Mouse (Mus musculus) MN1 (cell line): Measurements from ENCODE around the gene Gm4871.
"Not testable (repeated sequence)": the region's sequence is repeated elsewhere in the genome, so short reads cannot be mapped to it uniquely, and the experiment has no call there.

ENCODE experiments used
- DNase-seq: peaks from one replicate; pipeline ENCODE4 v3.0.0-alpha.2; 2016; ENCODE audit warnings: low spot score

Gene Gm4871

DNA sequence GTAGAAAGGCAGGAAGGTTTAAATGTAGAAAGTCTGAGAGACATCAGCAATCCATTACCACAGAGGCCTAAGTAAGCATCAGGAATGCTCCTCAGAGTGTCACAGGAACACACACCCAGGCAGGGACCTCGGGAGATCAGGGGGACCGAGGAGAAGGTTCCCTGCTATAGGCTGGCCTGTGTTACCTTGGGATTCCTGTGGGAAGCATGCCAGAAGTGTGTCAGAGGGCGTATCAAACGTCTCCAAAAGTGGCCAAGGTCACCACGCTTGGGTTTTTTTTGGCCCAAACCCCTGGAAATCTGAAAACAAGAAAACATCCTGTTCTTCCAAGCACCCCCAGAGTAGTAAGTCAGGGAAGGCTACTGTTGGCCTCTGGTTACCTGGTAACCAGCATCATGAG lies at the start of gene Gm4871:
TSS of gene Gm4871 (minus strand) at position 364 of the 400 bp plus-strand sequence.
- DNase-seq, result not testable (repeated sequence)

DNA sequence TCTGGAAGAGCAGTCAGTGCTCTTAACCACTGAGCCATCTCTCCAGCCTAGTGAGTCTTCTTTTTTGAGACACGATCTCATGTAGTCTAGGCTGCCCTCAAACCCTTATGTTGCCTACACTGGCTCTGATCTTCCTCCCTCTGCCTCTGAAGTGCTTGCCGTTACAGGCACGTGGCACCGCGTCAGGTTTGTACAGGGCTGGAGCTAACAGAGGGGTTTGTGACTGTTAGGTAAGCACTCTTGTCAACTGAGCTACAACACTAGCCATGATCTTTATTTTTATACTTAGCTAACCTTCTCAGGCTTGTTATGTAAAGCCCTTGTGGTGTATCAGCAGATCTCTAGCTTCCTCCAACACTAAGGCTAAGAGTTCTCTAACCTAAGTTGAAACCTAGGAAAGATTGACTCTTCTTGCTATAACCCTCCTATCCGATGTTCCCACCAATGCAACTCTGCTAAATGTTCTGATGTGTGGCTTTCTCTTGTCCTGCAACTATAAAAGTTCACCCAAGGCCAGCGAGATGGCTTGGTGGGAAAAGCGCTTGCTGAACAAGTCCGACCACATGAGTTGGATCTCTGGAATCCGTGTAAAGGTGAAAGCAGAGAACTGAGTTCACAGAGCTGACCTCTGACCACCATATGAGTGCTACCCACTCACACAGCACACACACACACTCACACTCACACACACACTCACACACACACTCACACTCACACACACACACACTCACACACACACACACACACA lies 49.5 kb upstream of the Gm4871 start:
- no peak for DNase-seq

DNA sequence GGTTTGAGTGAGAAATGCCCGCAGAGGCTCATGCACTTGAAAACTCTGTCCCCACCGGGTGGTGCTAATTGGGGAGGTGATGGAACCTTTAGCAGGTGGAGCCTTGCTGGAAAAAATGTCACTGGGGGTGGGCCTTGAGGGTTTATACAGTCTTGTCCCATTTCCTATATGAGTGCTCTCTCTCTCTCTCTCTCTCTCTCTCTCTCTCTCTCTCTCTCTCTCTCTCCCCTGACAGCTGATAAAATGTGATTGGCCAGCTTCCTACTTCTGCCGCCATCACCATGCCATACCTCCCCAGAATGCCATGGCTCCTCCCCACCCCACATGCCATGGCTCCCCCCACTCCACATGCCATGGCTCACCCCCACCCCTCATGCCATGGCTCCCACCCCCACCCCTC lies 42.5 kb upstream of the Gm4871 start:
- DNase-seq, result no peak

DNA sequence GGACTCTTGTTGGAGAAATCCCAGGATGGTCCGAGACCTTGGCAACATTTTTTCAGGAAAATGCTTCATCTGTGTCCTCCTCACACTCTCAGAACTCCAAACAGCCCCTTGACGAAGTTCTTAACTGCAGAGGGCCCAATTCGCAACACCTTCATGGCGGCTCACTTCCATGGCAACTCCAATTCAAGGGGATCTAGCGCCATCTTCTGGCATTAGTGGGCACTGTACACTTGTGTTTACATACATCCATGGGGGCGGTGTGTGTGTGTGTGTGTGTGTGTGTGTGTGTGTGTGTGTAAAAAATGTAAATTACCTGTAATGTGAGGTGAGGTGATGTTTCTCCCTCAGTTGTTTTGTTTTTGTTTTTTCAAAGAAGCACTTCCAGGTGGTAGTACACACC lies 38.8 kb upstream of the Gm4871 start:
- no peak for DNase-seq

DNA sequence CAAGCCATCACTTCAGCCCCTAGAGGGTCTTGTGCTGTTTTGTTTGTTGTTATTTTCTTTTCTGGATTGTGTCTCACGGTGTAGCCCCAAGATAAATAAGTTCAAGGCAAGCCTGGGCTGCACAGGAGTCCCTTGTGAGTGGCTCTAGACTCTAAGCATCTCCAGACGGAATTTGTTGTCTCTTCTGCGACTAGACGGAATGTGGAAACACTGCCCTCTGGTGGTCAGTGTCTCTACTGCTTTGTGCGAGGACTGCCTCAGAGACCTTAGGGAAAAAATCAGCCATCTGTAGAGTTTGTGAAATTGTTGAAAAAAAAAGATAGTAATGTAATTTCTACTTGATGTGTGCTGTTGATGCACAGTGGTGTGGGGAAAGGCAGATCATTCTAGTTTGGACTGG lies 37.2 kb upstream of the Gm4871 start:
- DNase-seq, result peak; percentile 80

DNA sequence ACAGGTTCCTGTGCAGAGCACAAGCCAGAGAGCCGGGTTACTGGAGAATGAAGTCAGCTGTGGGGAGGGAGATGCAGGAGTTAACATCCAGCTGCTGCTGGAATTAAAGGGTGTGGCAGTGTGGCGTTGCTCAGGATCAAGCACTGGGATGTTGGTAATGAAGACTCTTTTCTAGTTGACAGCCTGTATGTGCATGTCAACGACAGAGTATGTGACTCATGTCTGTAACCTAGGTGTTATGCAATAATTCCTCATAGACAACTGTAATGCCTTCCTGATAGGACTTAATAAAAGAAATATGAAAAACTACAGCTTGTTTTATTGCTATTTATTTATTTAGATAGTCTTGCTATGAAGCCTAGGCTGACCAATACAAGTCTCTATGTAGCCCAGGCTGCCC lies 36.3 kb upstream of the Gm4871 start:
- DNase-seq, result no peak

DNA sequence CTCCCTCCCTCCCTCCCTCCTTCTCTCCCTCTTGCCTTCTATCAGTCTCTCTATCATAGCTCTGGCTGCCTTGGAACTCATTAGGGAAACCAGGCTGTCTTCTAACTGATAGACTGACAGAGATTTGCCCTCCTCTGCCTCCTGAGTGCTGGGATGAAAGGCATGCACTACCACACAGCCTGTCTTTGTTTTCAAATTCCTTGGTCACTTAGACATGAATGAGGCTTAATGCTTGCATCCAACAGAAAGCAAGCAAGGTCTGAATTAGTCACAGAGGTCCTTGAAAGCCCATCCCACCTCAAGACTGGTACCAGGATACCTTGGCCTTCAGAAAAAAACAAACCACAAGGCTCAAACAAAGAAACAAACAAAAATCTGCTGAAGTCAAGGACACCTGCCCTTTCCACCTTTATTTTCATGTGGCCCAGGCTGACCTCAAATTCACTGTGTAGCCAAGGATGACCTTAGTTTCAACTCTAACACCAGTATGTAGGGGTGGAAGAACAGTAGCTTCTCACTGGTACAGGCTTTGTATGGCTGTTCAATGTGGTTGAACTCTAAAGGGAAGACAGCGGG lies 32.3 kb upstream of the Gm4871 start:
- no peak for DNase-seq

DNA sequence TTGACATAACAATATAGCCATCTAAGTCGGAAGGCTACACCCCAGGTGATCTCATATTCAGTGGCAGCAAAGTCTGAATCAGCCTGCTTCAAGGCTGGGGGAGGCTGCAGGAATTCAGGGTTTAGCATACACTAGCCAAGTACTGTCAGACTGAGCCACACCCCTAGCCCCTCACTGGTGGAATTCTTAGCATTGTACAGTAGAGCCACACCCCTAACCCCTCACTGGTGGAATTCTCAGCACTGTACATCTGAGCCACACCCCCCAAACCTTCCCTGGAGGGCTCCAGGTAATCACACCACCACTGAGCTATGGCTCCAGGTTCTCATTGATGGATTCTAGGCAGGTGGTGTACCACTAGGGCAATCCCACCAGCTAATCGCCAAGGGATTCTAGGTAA lies 27.0 kb upstream of the Gm4871 start:
- no peak for DNase-seq

DNA sequence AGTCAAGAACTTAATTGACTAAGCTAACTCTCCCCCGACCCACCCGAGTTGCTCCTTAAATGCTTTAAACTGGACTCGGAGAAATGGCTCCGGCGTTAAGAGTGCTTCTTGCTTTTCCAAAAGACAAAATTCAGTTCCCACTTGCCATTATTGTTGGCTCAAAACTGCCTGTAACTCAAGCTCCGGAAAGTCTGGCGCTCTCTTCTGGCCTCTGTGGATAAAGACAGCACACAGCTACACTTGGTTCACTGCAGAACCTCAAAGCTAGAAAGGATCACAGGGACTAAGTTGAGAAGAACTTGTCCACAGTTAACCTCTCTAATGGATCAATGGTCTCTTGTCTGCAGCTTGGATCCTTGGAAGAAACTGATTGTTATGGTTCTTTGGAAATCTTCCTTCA lies 26.2 kb upstream of the Gm4871 start:
- DNase-seq, result no peak

DNA sequence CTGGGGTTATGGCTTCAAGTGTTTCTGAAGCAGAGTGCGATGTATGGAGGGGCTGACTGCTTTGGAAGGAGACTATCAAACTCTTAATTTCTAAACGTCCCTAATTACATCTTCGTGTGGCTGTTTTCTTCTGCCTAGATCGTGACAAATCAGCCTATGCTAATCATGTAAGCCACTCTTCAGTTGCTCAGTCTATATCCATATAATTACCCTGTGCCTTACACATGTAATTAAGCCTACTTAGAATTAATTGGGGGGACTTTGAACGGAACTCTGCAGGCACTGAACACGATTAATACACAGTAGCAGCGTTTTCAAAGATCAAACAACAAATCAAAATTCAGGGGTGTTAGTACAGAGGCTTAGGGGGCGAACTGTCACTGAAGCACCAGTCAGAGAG lies 25.4 kb upstream of the Gm4871 start:
- no peak for DNase-seq

DNA sequence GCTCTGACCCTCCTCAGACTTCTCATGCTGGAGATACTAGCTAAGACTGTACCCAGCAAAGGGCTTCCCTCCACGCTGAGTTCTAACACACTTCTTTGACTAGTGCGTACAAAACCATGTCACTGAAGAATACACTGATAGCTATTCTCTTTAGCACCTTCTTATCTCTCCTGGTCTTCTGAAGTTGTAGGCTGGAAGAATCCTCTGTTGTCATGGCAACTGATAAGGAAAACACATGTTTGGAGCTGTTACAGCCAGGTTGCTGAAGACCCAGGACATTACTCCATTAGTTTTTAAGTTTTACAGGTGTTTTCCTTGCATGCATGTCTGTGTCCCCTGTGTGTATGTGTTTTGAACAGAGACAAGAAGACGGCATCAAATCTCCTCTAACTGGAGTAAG lies 21.6 kb upstream of the Gm4871 start:
- DNase-seq, result not testable (repeated sequence)

DNA sequence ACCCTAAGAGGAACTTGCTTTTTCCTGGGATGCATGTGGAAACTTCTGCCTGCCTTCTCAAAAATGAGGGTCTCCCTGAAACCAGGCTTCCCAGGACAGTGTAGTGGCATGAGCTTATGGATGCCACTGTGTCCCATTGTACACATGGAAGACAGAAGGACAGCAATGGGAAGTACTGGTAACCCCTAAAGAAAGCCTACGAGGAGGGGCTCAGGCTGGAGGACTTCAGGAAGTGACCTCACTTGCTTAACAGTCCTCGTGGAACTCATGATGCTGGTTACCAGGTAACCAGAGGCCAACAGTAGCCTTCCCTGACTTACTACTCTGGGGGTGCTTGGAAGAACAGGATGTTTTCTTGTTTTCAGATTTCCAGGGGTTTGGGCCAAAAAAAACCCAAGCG lies 10.1 kb upstream of the Gm4871 start, which contains the start of gene 1700018F24Rik:
TSS of gene 1700018F24Rik (plus strand) at position 301 of the 400 bp plus-strand sequence.
- DNase-seq, result not testable (repeated sequence)

DNA sequence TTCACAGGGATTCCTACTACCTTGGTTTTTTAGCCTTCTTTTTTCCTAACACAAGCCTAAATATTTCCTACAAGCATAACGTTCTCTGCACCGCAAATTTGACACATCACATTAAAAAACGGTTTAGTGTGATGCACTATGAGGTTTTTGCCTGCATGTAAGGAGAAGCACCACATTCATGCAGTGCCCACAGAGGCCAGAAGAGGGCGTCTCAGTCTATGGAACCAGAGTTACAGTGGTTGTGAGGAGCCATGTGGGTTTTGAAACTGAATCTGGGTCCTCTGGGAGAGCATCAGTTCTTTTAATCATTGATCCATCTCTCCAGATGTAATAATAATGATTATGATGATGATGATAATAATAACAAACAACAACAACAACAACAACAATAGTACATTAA lies 9.1 kb upstream of the Gm4871 start:
- DNase-seq, result no peak

DNA sequence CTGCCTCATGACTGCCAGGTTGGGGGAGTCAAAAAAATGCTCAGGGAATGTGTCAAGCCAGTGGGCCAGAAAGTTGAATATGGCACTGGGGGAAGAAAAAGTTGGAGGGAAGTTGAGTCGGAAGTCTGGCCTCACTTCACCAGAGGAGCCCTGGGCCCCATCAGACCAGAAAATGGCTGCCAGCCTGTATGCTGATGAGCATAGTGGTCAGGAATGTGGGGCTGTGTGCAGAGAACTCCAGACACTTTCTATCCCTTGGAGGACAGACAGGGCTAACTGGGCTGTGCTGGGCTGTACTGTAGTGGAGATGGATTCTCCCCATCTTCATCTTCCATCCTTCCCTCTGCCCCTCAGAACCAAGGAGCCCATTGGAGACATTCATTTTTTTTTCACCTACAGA lies 2.1 kb downstream of the Gm4871 start:
- not testable (repeated sequence) for DNase-seq

DNA sequence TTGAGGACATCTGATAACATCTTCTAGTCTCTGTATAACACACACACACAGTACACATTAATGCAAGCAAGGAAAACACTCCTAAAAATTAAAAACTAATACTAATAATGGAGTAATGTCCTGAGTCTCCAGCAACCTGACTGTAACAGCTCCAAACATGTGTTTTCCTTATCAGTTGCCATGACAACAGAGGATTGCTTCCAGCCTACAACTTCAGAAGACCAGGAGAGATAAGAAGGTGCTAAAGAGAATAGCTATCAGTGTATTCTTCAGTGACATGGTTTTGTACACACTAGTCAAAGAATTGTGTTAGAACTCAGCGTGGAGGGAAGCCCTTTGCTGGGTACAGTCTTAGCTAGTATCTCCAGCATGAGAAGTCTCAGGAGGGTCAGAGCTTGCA lies 11.8 kb downstream of the Gm4871 start:
- not testable (repeated sequence) for DNase-seq

DNA sequence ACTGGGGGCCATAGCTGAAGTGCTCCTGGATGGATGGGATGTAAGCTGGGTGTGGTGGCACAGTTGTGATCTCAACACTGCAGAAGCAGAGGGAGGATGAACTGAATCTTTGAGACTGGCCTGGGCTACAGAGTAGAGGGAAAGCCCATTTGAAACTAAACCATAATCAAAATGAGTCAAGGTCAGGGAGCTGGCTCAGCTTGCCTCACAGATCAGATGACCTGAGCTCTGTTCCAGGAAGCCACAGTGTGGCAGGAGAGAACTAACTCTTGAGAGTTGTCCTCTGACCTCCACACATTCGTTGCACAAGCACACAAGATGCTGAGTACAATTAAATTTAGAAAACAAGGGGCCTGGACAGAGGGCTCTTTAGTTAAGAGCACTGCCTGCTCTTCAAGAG lies 12.3 kb downstream of the Gm4871 start:
- not testable (repeated sequence) for DNase-seq

DNA sequence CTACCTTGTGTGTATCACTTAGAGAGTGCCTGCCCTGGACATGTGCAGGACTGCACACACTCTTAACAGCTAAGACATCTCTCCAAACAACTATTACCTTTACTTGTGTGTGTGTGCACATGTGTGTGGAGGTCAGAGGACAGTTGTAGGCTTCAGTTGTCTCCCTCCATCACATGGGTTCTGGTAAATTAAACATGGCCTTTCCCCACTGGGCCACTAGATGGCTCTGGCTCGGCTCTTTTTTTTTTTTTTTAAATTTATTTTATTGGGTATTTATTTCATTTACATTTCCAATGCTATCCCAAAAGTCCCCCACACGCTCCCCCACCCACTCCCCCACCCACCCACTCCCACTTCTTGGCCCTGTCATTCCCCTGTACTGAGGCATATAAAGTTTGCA lies 15.8 kb downstream of the Gm4871 start:
- DNase-seq, result not testable (repeated sequence)

DNA sequence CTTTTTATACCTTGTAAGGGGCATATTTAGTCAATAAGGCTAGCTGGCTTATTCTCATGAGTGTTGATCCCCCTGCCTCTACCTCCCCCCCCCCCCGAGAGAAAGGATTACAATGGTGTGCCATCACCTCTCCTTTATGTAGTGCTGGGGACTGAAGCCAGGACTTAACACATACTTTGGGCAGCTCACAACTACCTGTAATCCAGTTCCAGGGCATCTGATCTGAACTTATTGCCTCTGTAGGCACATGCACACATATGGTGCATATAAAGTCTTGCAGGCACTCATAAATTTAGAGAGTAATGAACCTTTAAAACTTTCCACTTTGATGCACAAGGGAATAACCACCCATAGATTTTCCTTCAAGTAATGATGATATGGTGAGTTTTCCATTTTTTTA lies 18.3 kb downstream of the Gm4871 start:
- DNase-seq, result no peak

DNA sequence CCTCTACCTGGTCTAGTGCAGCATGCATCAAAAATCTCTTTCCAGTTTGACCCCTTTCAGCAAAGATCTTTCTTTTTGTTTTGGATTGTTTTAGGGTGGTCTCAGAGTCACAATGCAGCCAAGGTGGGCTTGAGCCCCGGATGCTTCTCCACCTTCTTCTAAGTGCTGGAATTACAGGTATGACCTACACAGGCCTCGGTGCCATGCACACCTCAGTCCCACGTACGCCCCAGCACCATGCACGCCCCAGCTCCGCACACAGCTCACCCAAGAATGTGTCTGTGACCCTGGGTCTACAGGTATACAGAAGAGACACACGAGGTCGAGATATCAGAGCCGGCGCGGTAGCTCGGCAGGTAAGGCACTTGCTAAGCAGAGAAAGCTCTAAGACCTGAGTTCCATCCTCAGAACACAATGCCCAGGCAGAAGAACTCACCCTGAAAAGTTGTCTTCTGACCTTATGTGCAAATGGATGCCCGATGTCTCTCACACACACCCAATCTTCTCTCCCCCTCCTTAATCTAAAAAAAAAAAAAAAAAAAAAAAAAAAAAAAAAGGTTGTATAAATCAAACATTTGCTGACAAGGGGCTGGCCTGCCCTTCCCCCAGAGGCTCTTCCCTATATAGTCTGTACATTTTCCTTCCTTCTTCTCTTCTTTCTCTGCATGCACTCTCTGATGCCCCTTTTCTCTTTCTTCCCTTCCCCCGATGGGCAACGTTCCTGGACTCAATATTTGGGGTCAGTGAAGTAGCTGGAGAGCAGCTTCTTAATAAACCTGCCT lies 23.5 kb downstream of the Gm4871 start:
- DNase-seq, result no peak

DNA sequence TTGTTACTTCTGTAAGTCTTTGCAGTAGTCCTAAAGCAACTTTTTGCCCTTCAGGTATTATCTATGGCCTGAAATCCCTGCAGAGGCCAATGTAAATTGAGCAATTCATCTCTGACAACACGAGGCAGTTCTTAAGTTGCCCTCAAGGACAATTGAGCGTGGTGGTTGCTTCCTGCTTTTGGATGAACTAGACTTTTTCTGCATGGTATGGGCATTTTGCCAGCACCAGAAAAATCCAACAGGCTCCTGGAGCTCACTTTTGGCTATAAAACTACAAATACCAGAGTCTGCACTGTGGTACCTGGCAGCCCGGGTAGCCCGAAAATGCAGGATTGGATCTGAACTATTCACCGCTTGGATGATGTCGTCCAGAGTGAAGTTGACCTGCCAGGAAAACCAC lies 27.0 kb downstream of the Gm4871 start:
- no peak for DNase-seq

DNA sequence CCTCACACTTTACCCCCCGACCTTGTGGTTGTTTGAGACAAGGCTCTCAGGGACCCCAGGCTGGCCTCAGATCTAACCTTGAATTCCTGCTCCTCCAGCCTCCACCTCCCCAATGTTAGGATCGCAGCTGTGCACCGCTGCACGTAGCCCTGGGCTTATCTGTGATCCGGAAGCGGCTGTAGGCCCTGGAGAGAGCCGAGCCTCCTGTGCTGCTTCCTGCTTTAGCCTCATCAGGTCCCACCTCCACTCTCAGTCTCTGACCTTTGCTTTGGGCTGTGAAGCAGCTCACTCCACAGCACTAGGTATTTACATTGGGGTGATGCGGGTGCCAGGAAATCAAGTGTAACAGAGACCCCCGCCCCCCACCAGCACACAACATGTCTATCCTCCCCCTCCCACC lies 28.1 kb downstream of the Gm4871 start:
- no peak for DNase-seq

DNA sequence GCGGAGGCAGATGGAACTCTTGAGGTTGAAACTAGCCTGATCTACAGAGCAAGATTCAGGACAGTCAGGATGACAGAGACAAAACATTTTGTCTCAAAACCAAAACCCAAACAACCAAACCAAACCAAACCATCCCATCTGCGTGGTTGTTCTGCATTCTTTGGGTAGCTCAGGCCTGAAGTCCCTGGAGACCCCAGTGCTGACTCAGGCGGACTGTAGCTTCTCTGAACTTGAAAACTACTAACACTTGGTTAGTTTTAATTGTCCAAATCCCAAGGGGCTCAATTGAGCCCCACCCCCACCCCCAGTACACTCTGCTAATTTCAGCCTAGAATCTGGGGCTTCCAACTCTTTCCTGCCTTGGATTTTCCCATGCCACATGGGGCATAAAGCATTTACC lies 29.2 kb downstream of the Gm4871 start:
- DNase-seq, result no peak

DNA sequence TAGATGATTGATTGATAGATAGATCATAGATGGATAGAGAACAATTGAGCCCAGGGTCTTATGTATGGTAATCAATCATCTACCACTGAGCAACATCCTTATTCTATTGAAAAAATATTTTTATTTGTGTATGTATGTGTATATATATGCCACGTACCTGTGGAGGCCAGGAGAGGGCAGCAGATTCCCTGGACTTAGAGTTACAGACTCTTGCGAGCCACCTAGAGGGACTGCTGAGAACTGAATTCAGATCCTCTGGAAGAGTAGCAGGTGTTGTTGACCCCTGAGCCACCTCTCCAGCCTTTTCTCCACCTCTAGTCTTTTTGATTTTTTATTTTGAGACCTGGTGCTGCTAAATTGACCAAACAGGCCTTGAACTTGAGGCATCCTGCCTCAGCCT lies 34.1 kb downstream of the Gm4871 start:
- peak; percentile 37 for DNase-seq
